ENCODE assay signal across 15 mouse cellular contexts in genomic region chr10:13108847-13109246, GRCm38 (mm10). TPM values are rescaled to one million over a fixed set of nuclear protein-coding genes. Genes with fewer than 3 reads are reported as not detected.
DNase-seq lines count a peak whose midpoint lies in the region; ATAC-seq and TF ChIP-seq lines count a peak whose summit lies in the region.
"Had no signal": no experiment of that assay in that cellular context is flagged by ENCODE, and none has a peak within 500 bp of the region (broad histone marks: within the 10 kb centered on the region; RNA-seq: fewer than 3 reads in every experiment).

No protein-coding gene starts in this region.

- H3K9ac ChIP-seq in hindbrain, postnatal 0 days (replicated peaks; ENCODE audit: low read length) = no peak overlapping the region
- H3K9ac ChIP-seq in neural tube, embryonic 11.5 days (ENCODE audit: low read length) = no peak overlapping the region
- no peak overlapping the region for H3K9ac ChIP-seq in neural tube, embryonic 15.5 days (replicated peaks)
- H3K9ac ChIP-seq in forebrain, embryonic 14.5 days (ENCODE audit: low read length) = no peak overlapping the region
- H3K9ac ChIP-seq in neural tube, embryonic 13.5 days = no peak overlapping the region
- H3K9ac ChIP-seq: heart, embryonic 15.5 days; lung, embryonic 14.5 days had no signal

- DNase-seq in hindbrain, embryonic 10.5 days (ENCODE audit: low spot score) = no peak
- no peak for DNase-seq in hindbrain, postnatal 0 days (ENCODE audit: low spot score)
- no peak for DNase-seq in neural tube, embryonic 11.5 days (ENCODE audit: low spot score)
- no peak for DNase-seq in forebrain, embryonic 14.5 days (ENCODE audit: low spot score)
- DNase-seq in adrenal gland, adult 8-10 months = no peak
- DNase-seq in spleen, adult 18-20 months = no peak
- DNase-seq: adrenal gland, postnatal 10 days; kidney, adult 8-10 months; layer of hippocampus, postnatal 36 days; lung, embryonic 14.5 days; right cerebral cortex, postnatal 4 days had no signal

- no peak overlapping the region for H3K4me3 ChIP-seq in hindbrain, embryonic 10.5 days
- no peak overlapping the region for H3K4me3 ChIP-seq in hindbrain, postnatal 0 days (ENCODE audit: low read length)
- no peak overlapping the region for H3K4me3 ChIP-seq in neural tube, embryonic 11.5 days (ENCODE audit: low read depth, low read length)
- no peak overlapping the region for H3K4me3 ChIP-seq in neural tube, embryonic 15.5 days (replicated peaks)
- no peak overlapping the region for H3K4me3 ChIP-seq in forebrain, embryonic 14.5 days (ENCODE audit: low read depth, low read length)
- no peak overlapping the region for H3K4me3 ChIP-seq in neural tube, embryonic 13.5 days
- H3K4me3 ChIP-seq: heart, embryonic 15.5 days had no signal

- no peak overlapping the region for H3K4me2 ChIP-seq in hindbrain, postnatal 0 days (ENCODE audit: low read depth, low read length)
- no peak overlapping the region for H3K4me2 ChIP-seq in neural tube, embryonic 11.5 days (ENCODE audit: low read depth)
- H3K4me2 ChIP-seq in neural tube, embryonic 15.5 days = no peak overlapping the region
- no peak overlapping the region for H3K4me2 ChIP-seq in forebrain, embryonic 14.5 days (ENCODE audit: low read length)
- no peak overlapping the region for H3K4me2 ChIP-seq in neural tube, embryonic 13.5 days
- H3K4me2 ChIP-seq: heart, embryonic 15.5 days; lung, embryonic 14.5 days had no signal

- peaks cover 75% of the 10 kb centered on the region for H3K4me1 ChIP-seq in hindbrain, embryonic 10.5 days (replicated peaks)
- H3K4me1 ChIP-seq in hindbrain, postnatal 0 days (ENCODE audit: insufficient read depth, low read length) = 0 out of 2 replicates have a peak, but pooled peaks cover 4% of the 10 kb centered on the region
- peaks cover 24% of the 10 kb centered on the region for H3K4me1 ChIP-seq in neural tube, embryonic 11.5 days (ENCODE audit: control insufficient read depth, insufficient read depth, low read length)
- H3K4me1 ChIP-seq in neural tube, embryonic 15.5 days = peaks cover 11% of the 10 kb centered on the region
- H3K4me1 ChIP-seq in forebrain, embryonic 14.5 days (ENCODE audit: control insufficient read depth, insufficient read depth, low read length) = peaks cover 30% of the 10 kb centered on the region
- H3K4me1 ChIP-seq in neural tube, embryonic 13.5 days (replicated peaks) = peaks cover 39% of the 10 kb centered on the region

- ATAC-seq in hindbrain, postnatal 0 days = no peak
- peak; percentile 52 for ATAC-seq in neural tube, embryonic 11.5 days (ENCODE audit: insufficient read depth, low FRiP score, low TSS enrichment)
- no peak for ATAC-seq in neural tube, embryonic 15.5 days (ENCODE audit: low FRiP score)
- no peak for ATAC-seq in forebrain, embryonic 14.5 days
- no peak for ATAC-seq in neural tube, embryonic 13.5 days (ENCODE audit: low read depth)
- ATAC-seq: Patski had no signal

- no peaks in the 10 kb centered on the region for H3K27me3 ChIP-seq in hindbrain, embryonic 10.5 days (ENCODE audit: insufficient read depth, poor library complexity, severe bottlenecking)
- no peaks in the 10 kb centered on the region for H3K27me3 ChIP-seq in hindbrain, postnatal 0 days (ENCODE audit: insufficient read depth, low read length)
- H3K27me3 ChIP-seq in neural tube, embryonic 11.5 days (ENCODE audit: control insufficient read depth, insufficient read depth, low read length) = no peaks in the 10 kb centered on the region
- no peaks in the 10 kb centered on the region for H3K27me3 ChIP-seq in neural tube, embryonic 15.5 days (replicated peaks)
- H3K27me3 ChIP-seq in forebrain, embryonic 14.5 days (replicated peaks; ENCODE audit: control insufficient read depth, insufficient read depth, low read length) = no peaks in the 10 kb centered on the region
- H3K27me3 ChIP-seq in neural tube, embryonic 13.5 days = no peaks in the 10 kb centered on the region
- H3K27me3 ChIP-seq: heart, embryonic 15.5 days; Patski had no signal

- TF ChIP-seq CTCF in hindbrain, postnatal 0 days (IDR thresholded peaks at IDR 0.05; ENCODE audit: low read depth) = no peak

- no peaks in the 10 kb centered on the region for H3K9me3 ChIP-seq in hindbrain, embryonic 10.5 days
- no peaks in the 10 kb centered on the region for H3K9me3 ChIP-seq in hindbrain, postnatal 0 days (ENCODE audit: low read length)
- H3K9me3 ChIP-seq in neural tube, embryonic 11.5 days (ENCODE audit: control insufficient read depth, low read length) = no peaks in the 10 kb centered on the region
- no peaks in the 10 kb centered on the region for H3K9me3 ChIP-seq in neural tube, embryonic 15.5 days (replicated peaks)
- no peaks in the 10 kb centered on the region for H3K9me3 ChIP-seq in forebrain, embryonic 14.5 days (replicated peaks; ENCODE audit: control insufficient read depth, low read length)
- no peaks in the 10 kb centered on the region for H3K9me3 ChIP-seq in neural tube, embryonic 13.5 days
- H3K9me3 ChIP-seq: heart, embryonic 15.5 days had no signal

- WGBS in hindbrain, embryonic 10.5 days = 44% methylated on average over 4 of the region's 4 CpGs
- 42% methylated on average over 4 of the region's 4 CpGs for WGBS in hindbrain, postnatal 0 days
- 19% methylated on average over 4 of the region's 4 CpGs for WGBS in neural tube, embryonic 11.5 days
- 18% methylated on average over 4 of the region's 4 CpGs for WGBS in neural tube, embryonic 15.5 days
- 4% methylated on average over 4 of the region's 4 CpGs for WGBS in forebrain, embryonic 14.5 days
- WGBS in neural tube, embryonic 13.5 days = 15% methylated on average over 4 of the region's 4 CpGs

- H3K36me3 ChIP-seq in hindbrain, embryonic 10.5 days = peaks cover 5% of the 10 kb centered on the region; the same call in 1 of the 2 replicates
- H3K36me3 ChIP-seq in hindbrain, postnatal 0 days (ENCODE audit: insufficient read depth, low read length) = no peaks in the 10 kb centered on the region
- H3K36me3 ChIP-seq in neural tube, embryonic 11.5 days (ENCODE audit: control insufficient read depth, insufficient read depth, low read length) = no peaks in the 10 kb centered on the region
- no peaks in the 10 kb centered on the region for H3K36me3 ChIP-seq in neural tube, embryonic 15.5 days
- no peaks in the 10 kb centered on the region for H3K36me3 ChIP-seq in forebrain, embryonic 14.5 days (ENCODE audit: control insufficient read depth, insufficient read depth, low read length)
- H3K36me3 ChIP-seq in neural tube, embryonic 13.5 days = no peaks in the 10 kb centered on the region
- H3K36me3 ChIP-seq: heart, embryonic 15.5 days had no signal

- H3K27ac ChIP-seq in hindbrain, embryonic 10.5 days = peak overlapping the region; percentile 86
- H3K27ac ChIP-seq in hindbrain, postnatal 0 days = no peak overlapping the region
- peak overlapping the region; percentile 51 for H3K27ac ChIP-seq in neural tube, embryonic 11.5 days (ENCODE audit: low read depth, low read length)
- no peak overlapping the region for H3K27ac ChIP-seq in neural tube, embryonic 15.5 days (replicated peaks)
- peak overlapping the region; percentile 56 for H3K27ac ChIP-seq in forebrain, embryonic 14.5 days (ENCODE audit: low read depth, low read length)
- peak overlapping the region; percentile 11; the same call in 1 of the 2 replicates for H3K27ac ChIP-seq in neural tube, embryonic 13.5 days (replicated peaks)

RNA-seq across cellular contexts. Expression of gene Plagl1, which starts 48.5 kb away (rescaled TPM):
- 56.1 and 59.4 TPM in 2 replicates for polyA plus RNA-seq in hindbrain, embryonic 10.5 days (2016; fragmentation: Nextera tagmentation; extraction: Ambion mirVana)
- total RNA-seq in hindbrain, postnatal 0 days (2014; rRNA removed) = 88.2 and 112 TPM in 2 replicates
- 16.6 and 19.8 TPM in 2 replicates for polyA plus RNA-seq in hindbrain, postnatal 0 days (2015; fragmentation: Nextera tagmentation; extraction: Ambion mirVana)
- polyA plus RNA-seq in neural tube, embryonic 11.5 days (2014; fragmentation: Nextera tagmentation; extraction: Ambion mirVana) = 147 and 150 TPM in 2 replicates
- 26.2 and 48.7 TPM in 2 replicates for polyA plus RNA-seq in neural tube, embryonic 15.5 days (2015; fragmentation: Nextera tagmentation; extraction: Ambion mirVana)
- 46.7 and 54.9 TPM in 2 replicates for polyA plus RNA-seq in forebrain, embryonic 14.5 days (2014; fragmentation: Nextera tagmentation; extraction: Ambion mirVana)
- polyA plus RNA-seq in neural tube, embryonic 13.5 days (2015; fragmentation: Nextera tagmentation; extraction: Ambion mirVana) = 35.6 and 52.3 TPM in 2 replicates
- total RNA-seq in adrenal gland, adult 8-10 months (2022) = 10 to 100 TPM in 2 of 4 experiments, 1 to 10 TPM in 2; 5.8 to 16.0 (median 11.3) TPM

Comparison
In these comparisons a context has a peak if more than half of its experiments do, and no peak if none do; other contexts are left out.
1. H3K27ac ChIP-seq: peak in hindbrain, embryonic 10.5 days (single experiment), neural tube, embryonic 11.5 days (single experiment), forebrain, embryonic 14.5 days (single experiment) and neural tube, embryonic 13.5 days (single experiment); none in hindbrain, postnatal 0 days (single experiment) and neural tube, embryonic 15.5 days (single experiment).